Mouse (Mus musculus): ENCODE results near the gene Tulp2. TPM values are rescaled to one million over a fixed set of nuclear protein-coding genes. Genes with fewer than 3 reads are reported as not detected.

Tulp2 gene
- polyA plus RNA-seq, 1 experiment from 2014 or later = 0.57 TPM

DNA sequence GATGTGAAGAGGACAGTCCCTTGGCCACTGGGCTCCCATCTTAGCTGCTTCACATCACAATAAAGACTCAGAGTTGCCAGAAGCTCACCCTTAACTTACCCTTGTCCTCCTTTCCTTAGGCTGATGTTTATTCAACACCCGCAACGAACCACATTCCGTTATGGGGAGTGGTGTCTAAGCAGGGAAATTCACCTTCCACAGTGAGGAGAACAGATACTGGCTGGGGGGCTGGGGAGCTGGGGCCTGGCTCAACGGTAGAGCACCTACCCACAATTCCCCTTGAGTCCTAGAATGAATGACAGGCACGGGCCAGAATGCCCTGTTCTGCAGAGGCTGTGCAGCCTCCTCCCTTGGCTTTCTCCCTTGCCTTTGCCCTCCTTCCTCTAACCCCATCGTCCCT lies 77.2 kb downstream of the Tulp2 start:
- no peaks in the 10 kb centered on the region for H3K4me1 ChIP-seq (ENCODE audit: control insufficient read depth, insufficient read depth, low read length)
- H3K4me2 ChIP-seq (ENCODE audit: low read depth) = no peak overlapping the region
- H3K27me3 ChIP-seq (ENCODE audit: control insufficient read depth, insufficient read depth, low read length) = no peaks in the 10 kb centered on the region
- H3K9ac ChIP-seq (ENCODE audit: low read length) = no peak overlapping the region
- H3K36me3 ChIP-seq (ENCODE audit: control insufficient read depth, insufficient read depth, low read length) = no peaks in the 10 kb centered on the region
- ATAC-seq (ENCODE audit: insufficient read depth, low FRiP score, low TSS enrichment) = no peak
- no peak overlapping the region for H3K4me3 ChIP-seq (ENCODE audit: low read depth, low read length)
- H3K27ac ChIP-seq (ENCODE audit: low read depth, low read length) = no peak overlapping the region
- no peak for DNase-seq (ENCODE audit: low spot score)
- WGBS = 62% methylated on average over 6 of the region's 6 CpGs
- no peaks in the 10 kb centered on the region for H3K9me3 ChIP-seq (ENCODE audit: control insufficient read depth, low read length)

DNA sequence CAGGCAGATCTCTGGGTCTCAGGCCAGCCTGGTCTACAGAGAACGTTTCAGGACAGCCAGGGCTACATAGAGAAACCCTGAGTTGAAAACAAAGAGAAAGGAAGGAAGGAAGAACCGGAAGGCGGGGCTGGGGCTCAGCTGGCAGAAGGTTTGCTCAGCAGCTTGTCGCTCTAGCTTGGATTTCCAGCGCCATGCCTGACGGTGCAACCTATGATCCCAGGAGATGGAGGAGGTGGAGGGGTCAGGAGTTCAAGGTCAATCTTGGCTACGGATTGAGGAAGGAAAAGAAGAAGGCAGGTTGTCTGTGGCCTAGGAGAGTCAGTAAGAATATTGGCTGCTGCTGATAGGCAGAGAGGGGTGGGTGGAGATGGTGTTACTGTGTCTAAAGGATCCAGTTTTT lies 78.6 kb downstream of the Tulp2 start:
- H3K4me2 ChIP-seq (ENCODE audit: low read depth) = no peak overlapping the region
- H3K4me3 ChIP-seq (ENCODE audit: low read depth, low read length) = no peak overlapping the region
- WGBS = 82% methylated on average over 7 of the region's 7 CpGs
- ATAC-seq (ENCODE audit: insufficient read depth, low FRiP score, low TSS enrichment) (no peak), DNase-seq (ENCODE audit: low spot score) (no peak)
- no peaks in the 10 kb centered on the region for H3K4me1 ChIP-seq (ENCODE audit: control insufficient read depth, insufficient read depth, low read length)
- H3K27me3 ChIP-seq (ENCODE audit: control insufficient read depth, insufficient read depth, low read length) = no peaks in the 10 kb centered on the region
- no peak overlapping the region for H3K27ac ChIP-seq (ENCODE audit: low read depth, low read length)
- H3K9me3 ChIP-seq (ENCODE audit: control insufficient read depth, low read length) = no peaks in the 10 kb centered on the region
- H3K36me3 ChIP-seq (ENCODE audit: control insufficient read depth, insufficient read depth, low read length) = no peaks in the 10 kb centered on the region
- no peak overlapping the region for H3K9ac ChIP-seq (ENCODE audit: low read length)

DNA sequence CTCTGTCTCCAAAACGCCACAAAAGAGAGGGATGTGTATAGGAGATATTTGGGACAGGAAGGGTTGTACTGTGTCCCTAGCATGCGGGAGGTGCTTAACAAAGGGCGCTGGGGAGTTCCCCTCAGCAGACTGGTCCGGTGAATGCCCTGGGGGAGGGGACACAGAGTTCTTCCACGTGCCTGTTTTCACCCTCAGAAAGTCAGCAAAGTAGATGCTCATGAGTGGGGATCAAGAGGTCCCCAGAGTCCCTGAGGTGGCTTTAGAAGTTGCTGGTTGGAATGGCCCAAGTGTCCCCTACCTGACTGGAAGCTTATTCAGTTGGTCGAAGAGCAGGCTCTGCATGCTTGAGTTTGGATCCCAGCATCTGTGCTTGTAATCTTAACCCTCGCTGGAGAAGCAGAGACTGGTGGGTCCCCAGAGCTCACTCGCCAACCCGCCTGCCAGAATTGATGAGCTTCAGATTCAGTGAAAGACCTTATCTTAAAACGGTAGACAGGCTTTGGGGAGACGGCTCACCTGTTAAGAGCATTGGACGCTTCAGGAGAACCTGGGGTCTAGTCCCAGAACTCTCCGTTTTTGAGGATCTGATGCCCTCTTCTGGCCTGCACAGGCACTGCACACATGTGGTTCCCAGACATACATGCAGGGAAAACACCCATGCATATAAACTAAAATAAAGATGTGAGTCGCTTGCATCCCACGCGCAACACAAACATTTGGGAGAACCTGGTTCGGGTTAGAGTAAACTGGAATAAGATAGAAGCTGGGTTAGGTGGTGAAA lies 79.4 kb downstream of the Tulp2 start:
- Histone ChIP-seq H3K27ac (ENCODE audit: low read depth, low read length) (no peak overlapping the region), H3K4me1 (ENCODE audit: control insufficient read depth, insufficient read depth, low read length) (no peaks in the 10 kb centered on the region), H3K9me3 (ENCODE audit: control insufficient read depth, low read length) (no peaks in the 10 kb centered on the region), H3K4me2 (ENCODE audit: low read depth) (no peak overlapping the region), H3K27me3 (ENCODE audit: control insufficient read depth, insufficient read depth, low read length) (no peaks in the 10 kb centered on the region), H3K36me3 (ENCODE audit: control insufficient read depth, insufficient read depth, low read length) (no peaks in the 10 kb centered on the region), H3K9ac (ENCODE audit: low read length) (no peak overlapping the region), H3K4me3 (ENCODE audit: low read depth, low read length) (no peak overlapping the region)
- WGBS = 31% methylated on average over 17 of the region's 17 CpGs
- DNase-seq (ENCODE audit: low spot score) = peak; percentile 66
- no peak for ATAC-seq (ENCODE audit: insufficient read depth, low FRiP score, low TSS enrichment)

DNA sequence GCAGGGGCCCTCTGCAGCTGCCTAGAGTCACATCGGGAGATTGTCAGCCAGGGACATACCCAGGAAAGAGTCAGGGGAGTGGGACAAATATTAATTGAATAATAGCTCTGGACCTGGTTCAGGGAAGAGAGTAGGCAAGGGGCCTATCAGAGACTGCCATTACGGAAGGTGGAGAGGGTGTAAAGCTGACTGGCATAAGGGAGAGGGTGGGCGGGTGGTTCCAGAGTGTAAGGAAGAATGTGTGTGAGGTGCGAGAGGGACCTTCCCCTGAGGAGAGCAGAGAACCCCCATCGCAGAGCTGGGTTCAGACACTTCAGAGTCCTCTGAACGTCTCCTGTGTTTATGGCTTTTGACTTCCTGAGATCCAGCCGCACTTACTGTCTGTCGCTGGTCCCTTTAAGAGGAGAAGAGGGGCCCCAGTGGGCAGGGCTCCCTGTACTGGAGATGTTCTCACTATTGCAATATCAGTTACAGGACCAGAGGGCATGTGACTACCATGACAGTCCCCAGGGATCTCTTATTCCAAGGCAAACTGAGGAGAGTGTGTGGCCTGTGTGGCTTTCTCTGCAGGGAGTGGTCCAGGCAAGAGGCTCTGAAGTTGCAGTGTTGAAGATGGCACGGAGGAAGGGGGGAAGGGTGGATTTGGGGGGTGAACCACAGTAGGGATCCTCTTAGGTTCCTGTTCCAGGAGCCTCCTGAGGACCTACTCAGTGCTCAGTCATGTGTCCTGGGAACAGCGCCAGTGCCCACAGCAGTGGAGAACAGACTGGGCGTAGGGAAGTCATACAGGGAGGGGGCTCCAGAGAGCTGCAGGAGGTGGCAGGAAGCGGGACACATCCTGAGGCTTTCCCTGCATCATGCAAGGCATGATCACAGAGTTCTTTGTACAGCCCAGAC lies 80.2 kb downstream of the Tulp2 start:
- Histone ChIP-seq H3K4me3 (ENCODE audit: low read depth, low read length) (no peak overlapping the region), H3K27ac (ENCODE audit: low read depth, low read length) (0 out of 2 replicates have a peak overlapping the region, but pooled peaks have one; percentile 35), H3K27me3 (ENCODE audit: control insufficient read depth, insufficient read depth, low read length) (no peaks in the 10 kb centered on the region), H3K36me3 (ENCODE audit: control insufficient read depth, insufficient read depth, low read length) (no peaks in the 10 kb centered on the region), H3K4me2 (ENCODE audit: low read depth) (no peak overlapping the region), H3K9me3 (ENCODE audit: control insufficient read depth, low read length) (no peaks in the 10 kb centered on the region), H3K9ac (ENCODE audit: low read length) (no peak overlapping the region), H3K4me1 (ENCODE audit: control insufficient read depth, insufficient read depth, low read length) (no peaks in the 10 kb centered on the region)
- ATAC-seq (ENCODE audit: insufficient read depth, low FRiP score, low TSS enrichment) (no peak), DNase-seq (ENCODE audit: low spot score) (no peak)
- WGBS = 51% methylated on average over 12 of the region's 12 CpGs

DNA sequence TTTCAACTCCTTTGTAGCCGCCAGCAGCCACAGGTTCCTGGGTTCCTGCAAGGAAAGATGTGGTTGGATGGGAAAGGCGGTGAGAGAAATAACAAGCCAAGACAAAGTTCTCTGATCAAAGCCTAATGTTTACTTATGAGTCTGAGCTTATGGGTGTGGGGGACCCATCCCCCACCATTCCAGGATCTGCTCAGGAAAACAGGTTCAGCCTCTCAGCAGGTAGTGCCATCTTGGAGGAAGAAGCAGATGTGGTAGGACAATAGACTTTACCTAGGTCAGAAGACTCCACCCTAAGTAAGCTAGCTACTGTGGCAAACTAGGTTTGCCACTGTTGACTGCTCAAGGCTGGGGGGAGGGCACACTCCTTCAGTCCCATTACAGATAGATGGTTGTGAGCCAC lies 83.1 kb downstream of the Tulp2 start:
- Histone ChIP-seq H3K36me3 (ENCODE audit: control insufficient read depth, insufficient read depth, low read length) (no peaks in the 10 kb centered on the region), H3K4me1 (ENCODE audit: control insufficient read depth, insufficient read depth, low read length) (peaks cover 8% of the 10 kb centered on the region; the same call in 1 of the 2 replicates), H3K4me2 (ENCODE audit: low read depth) (no peak overlapping the region), H3K27me3 (ENCODE audit: control insufficient read depth, insufficient read depth, low read length) (no peaks in the 10 kb centered on the region), H3K4me3 (ENCODE audit: low read depth, low read length) (no peak overlapping the region), H3K27ac (ENCODE audit: low read depth, low read length) (no peak overlapping the region), H3K9ac (ENCODE audit: low read length) (no peak overlapping the region), H3K9me3 (ENCODE audit: control insufficient read depth, low read length) (no peaks in the 10 kb centered on the region)
- ATAC-seq (ENCODE audit: insufficient read depth, low FRiP score, low TSS enrichment) (no peak), DNase-seq (ENCODE audit: low spot score) (no peak)
- WGBS = 92% methylated on average over 2 of the region's 2 CpGs

DNA sequence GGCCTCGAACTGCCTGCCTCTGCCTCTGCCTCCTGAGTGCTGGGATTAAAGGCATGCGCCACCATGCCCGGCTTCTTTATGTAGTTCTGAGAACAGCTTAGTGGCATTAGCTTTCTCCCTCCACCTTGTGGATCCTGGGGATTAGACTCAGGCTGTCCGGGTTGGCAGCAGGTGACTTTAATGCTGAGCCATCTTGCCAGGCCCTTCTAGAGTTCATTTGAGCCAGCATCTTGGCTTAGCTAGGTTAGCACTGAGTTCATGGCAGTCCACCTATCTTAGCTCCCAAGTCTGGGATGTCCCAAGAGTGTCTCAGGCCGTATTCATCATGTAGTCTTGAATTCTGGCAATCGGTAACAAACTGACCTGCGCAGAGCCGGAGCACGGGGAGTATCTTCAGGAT lies 83.8 kb downstream of the Tulp2 start:
- no peak overlapping the region for H3K4me3 ChIP-seq (ENCODE audit: low read depth, low read length)
- H3K9me3 ChIP-seq (ENCODE audit: control insufficient read depth, low read length) = no peaks in the 10 kb centered on the region
- DNase-seq (ENCODE audit: low spot score) (no peak), ATAC-seq (ENCODE audit: insufficient read depth, low FRiP score, low TSS enrichment) (no peak)
- peaks cover 8% of the 10 kb centered on the region; the same call in 1 of the 2 replicates for H3K4me1 ChIP-seq (ENCODE audit: control insufficient read depth, insufficient read depth, low read length)
- 94% methylated on average over 9 of the region's 9 CpGs for WGBS
- no peak overlapping the region for H3K4me2 ChIP-seq (ENCODE audit: low read depth)
- H3K36me3 ChIP-seq (ENCODE audit: control insufficient read depth, insufficient read depth, low read length) = no peaks in the 10 kb centered on the region
- H3K9ac ChIP-seq (ENCODE audit: low read length) = no peak overlapping the region
- no peak overlapping the region for H3K27ac ChIP-seq (ENCODE audit: low read depth, low read length)
- no peaks in the 10 kb centered on the region for H3K27me3 ChIP-seq (ENCODE audit: control insufficient read depth, insufficient read depth, low read length)

DNA sequence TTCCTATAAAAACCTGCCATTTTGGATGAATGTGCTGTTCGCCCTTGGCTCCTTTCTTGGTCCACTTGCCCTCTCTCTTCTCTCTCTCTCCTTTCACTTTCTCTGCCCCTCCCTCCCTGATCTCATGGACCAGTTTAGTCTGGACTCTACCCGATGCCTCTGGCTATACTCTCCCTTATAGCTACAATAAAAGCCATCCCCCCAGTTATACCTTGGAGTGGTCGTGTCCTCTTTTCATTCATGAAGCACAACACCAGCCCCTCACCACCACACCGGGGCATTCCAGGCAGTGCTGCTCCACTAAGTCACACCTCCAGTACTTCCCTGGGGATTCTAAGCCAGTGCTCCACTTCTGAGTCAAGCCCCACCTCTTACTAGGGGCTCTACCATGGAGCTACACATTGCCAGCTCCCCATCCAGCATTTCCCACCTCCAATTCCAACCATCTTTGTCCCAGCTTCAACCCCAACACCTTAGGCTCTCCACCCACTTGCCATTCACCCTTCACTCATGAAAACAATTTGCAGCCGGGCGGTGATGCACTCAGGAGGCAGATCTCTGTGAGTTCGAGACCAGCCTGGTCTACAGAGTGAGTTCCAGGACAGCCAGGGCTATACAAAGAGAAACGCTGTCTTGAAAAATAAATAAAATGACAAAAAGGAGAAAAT lies 85.6 kb downstream of the Tulp2 start:
- Histone ChIP-seq H3K4me2 (ENCODE audit: low read depth) (no peak overlapping the region), H3K9ac (ENCODE audit: low read length) (peak overlapping the region; percentile 41; the same call in 1 of the 2 replicates), H3K4me1 (ENCODE audit: control insufficient read depth, insufficient read depth, low read length) (peaks cover 15% of the 10 kb centered on the region), H3K4me3 (ENCODE audit: low read depth, low read length) (no peak overlapping the region), H3K27me3 (ENCODE audit: control insufficient read depth, insufficient read depth, low read length) (no peaks in the 10 kb centered on the region), H3K9me3 (ENCODE audit: control insufficient read depth, low read length) (no peaks in the 10 kb centered on the region), H3K27ac (ENCODE audit: low read depth, low read length) (no peak overlapping the region), H3K36me3 (ENCODE audit: control insufficient read depth, insufficient read depth, low read length) (no peaks in the 10 kb centered on the region)
- 70% methylated on average over 8 of the region's 8 CpGs for WGBS
- ATAC-seq (ENCODE audit: insufficient read depth, low FRiP score, low TSS enrichment) (no peak), DNase-seq (ENCODE audit: low spot score) (no peak)

DNA sequence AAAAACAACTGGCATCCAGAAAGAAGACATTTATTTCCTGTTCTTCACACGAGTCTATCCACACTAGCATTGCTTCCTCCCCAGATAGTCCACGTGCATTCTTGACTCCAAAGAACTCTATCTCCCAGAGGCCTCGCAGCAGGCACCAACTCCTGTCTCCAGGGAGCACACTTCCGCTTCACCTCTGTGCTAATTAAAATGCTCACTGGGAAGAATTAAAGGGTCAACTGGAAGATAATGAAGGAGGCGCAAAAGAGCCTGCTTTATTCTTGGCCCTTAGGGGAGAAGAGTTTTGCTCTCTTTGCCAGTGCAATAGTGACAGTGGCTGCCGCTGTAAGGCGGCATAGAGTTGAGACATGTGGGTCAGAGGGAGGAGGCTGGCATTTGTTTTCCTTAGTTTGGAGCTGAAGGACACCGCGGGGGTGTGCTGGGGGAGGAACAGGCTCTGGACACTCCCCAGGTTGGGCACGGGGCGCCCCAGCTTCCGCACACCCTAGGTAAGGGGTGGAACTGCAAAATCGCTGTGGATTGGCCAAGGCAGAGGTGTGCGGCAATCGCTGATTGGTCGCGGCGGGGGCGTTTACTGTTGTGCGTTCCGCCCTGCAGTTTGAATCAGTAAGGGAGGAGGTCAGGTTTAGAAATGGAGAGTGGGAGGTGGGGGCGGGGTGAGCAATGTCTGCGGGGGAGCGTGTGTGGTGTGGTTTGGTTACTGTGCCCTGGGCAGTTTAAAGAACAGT lies 86.3 kb downstream of the Tulp2 start:
- WGBS = 2% methylated on average over 24 of the region's 24 CpGs
- H3K27ac ChIP-seq (ENCODE audit: low read depth, low read length) = no peak overlapping the region
- peak overlapping the region; percentile 41 for H3K9ac ChIP-seq (ENCODE audit: low read length)
- no peaks in the 10 kb centered on the region for H3K27me3 ChIP-seq (ENCODE audit: control insufficient read depth, insufficient read depth, low read length)
- H3K36me3 ChIP-seq (ENCODE audit: control insufficient read depth, insufficient read depth, low read length) = no peaks in the 10 kb centered on the region
- H3K4me1 ChIP-seq (ENCODE audit: control insufficient read depth, insufficient read depth, low read length) = peaks cover 15% of the 10 kb centered on the region
- peak overlapping the region; percentile 87 for H3K4me2 ChIP-seq (ENCODE audit: low read depth)
- ATAC-seq (ENCODE audit: insufficient read depth, low FRiP score, low TSS enrichment) = peak; percentile 90
- no peaks in the 10 kb centered on the region for H3K9me3 ChIP-seq (ENCODE audit: control insufficient read depth, low read length)
- peak; percentile 86 for DNase-seq (ENCODE audit: low spot score)
- peak overlapping the region; percentile 37 for H3K4me3 ChIP-seq (ENCODE audit: low read depth, low read length)
